Mouse (Mus musculus): ENCODE results near the gene 1700074P13Rik.

GRCm38 (mm10) chr6:40891754-40892153 is 48.6 kb downstream of the 1700074P13Rik start:
- TF ChIP-seq EP300 (IDR thresholded peaks at IDR 0.05; ENCODE audit: insufficient read depth, low read depth, low read length), result no peak
- TF ChIP-seq CTCF (IDR thresholded peaks at IDR 0.05; ENCODE audit: low read depth, low read length), result no peak
